Mouse (Mus musculus) kidney, embryonic 14.5 days (tissue): Measurements from ENCODE around the gene Ttll5. TPM values are rescaled to one million over a fixed set of nuclear protein-coding genes. Genes with fewer than 3 reads are reported as not detected.

ENCODE experiments used
- ATAC-seq: fragments of 200-750 bp; cut with Nextera tagmentation; 2 replicates; pipeline ENCODE4 v1.8.0; 2017; ENCODE audit warnings: moderate number of reproducible peaks, mild to moderate bottlenecking, moderate TSS enrichment, moderate library complexity; ENCODE audit not compliant: low FRiP score, low TSS enrichment
- H3K27ac ChIP-seq: fragments of 300-500 bp; sonication (generic); 2 replicates; pipeline ENCODE4 v1.5.1; 2014; ENCODE audit warnings: low read depth, mild to moderate bottlenecking, low read length, moderate library complexity, mixed read lengths
- H3K27me3 ChIP-seq: fragments of 300-500 bp; sonication (generic); 2 replicates; pipeline ENCODE4 v1.6.1; 2014; ENCODE audit warnings: mild to moderate bottlenecking, low read length; ENCODE audit not compliant: control insufficient read depth, insufficient read depth
- H3K36me3 ChIP-seq: fragments of 300-500 bp; sonication (generic); 2 replicates; pipeline ENCODE4 v1.6.1; 2014; ENCODE audit warnings: low read length, mixed read lengths; ENCODE audit not compliant: control insufficient read depth, insufficient read depth
- H3K4me1 ChIP-seq: fragments of 300-500 bp; sonication (generic); 2 replicates; pipeline ENCODE4 v1.6.1; 2014; ENCODE audit warnings: low read length, mixed read lengths; ENCODE audit not compliant: control insufficient read depth, insufficient read depth
- H3K4me2 ChIP-seq: fragments of 300-500 bp; sonication (generic); replicated peaks from 2 replicates; pipeline ENCODE4 v1.6.1; 2014; ENCODE audit warnings: low read depth, mild to moderate bottlenecking, low read length
- H3K4me3 ChIP-seq: fragments of 300-500 bp; sonication (generic); 2 replicates; pipeline ENCODE4 v1.5.1; 2014; ENCODE audit warnings: mild to moderate bottlenecking, low read length
- H3K9ac ChIP-seq: fragments of 300-500 bp; sonication (generic); 2 replicates; pipeline ENCODE4 v1.6.1; 2014; ENCODE audit warnings: low read depth, mild to moderate bottlenecking, low read length, moderate library complexity
- H3K9me3 ChIP-seq: fragments of 300-500 bp; sonication (generic); 2 replicates; pipeline ENCODE4 v1.6.1; 2016; ENCODE audit warnings: low read length; ENCODE audit not compliant: control insufficient read depth
- WGBS: fragments of 180-500 bp; shearing (Covaris S2); extraction: QIAGEN DNeasy Blood & Tissue Kit; methylation state at CpG from one replicate; pipeline ENCODE4 v1.1.7; 2014; 5-methylcytosine and 5-hydroxymethylcytosine counted together
- polyA plus RNA-seq: library from polyadenylated mRNA; unstranded; fragments of >200 nt; fragmentation: Nextera tagmentation; extraction: Ambion mirVana; gene quantifications from 2 replicates; pipeline ENCODE4 v1.2.1, GENCODE M21; 2014

The Ttll5 gene
- polyA plus RNA-seq, 1 experiment from 2014 or later = 17.0 TPM

- H3K4me2 ChIP-seq = no peak overlapping the region
- H3K9ac ChIP-seq = no peak overlapping the region
- no peak for ATAC-seq
- 60% methylated on average over 4 of the region's 4 CpGs for WGBS
- H3K27ac ChIP-seq = no peak overlapping the region
- no peaks in the 10 kb centered on the region for H3K9me3 ChIP-seq
- no peaks in the 10 kb centered on the region for H3K4me1 ChIP-seq
- no peaks in the 10 kb centered on the region; the same call in 1 of the 2 replicates for H3K36me3 ChIP-seq
- no peak overlapping the region for H3K4me3 ChIP-seq
- H3K27me3 ChIP-seq = no peaks in the 10 kb centered on the region
Measured at GRCm38 (mm10) chr12:86109531-86109930, 285.1 kb downstream of the Ttll5 start.

GRCm38 (mm10) chr12:86110637-86111036 is 286.2 kb downstream of the Ttll5 start:
- Histone ChIP-seq H3K4me2 (no peak overlapping the region), H3K4me1 (no peaks in the 10 kb centered on the region), H3K36me3 (no peaks in the 10 kb centered on the region; the same call in 1 of the 2 replicates), H3K9ac (no peak overlapping the region), H3K27ac (no peak overlapping the region), H3K9me3 (no peaks in the 10 kb centered on the region), H3K27me3 (no peaks in the 10 kb centered on the region), H3K4me3 (no peak overlapping the region)
- 91% methylated on average over 2 of the region's 2 CpGs for WGBS
- ATAC-seq = no peak

Other genes with a start within 250 kb of the Ttll5 start
- gene Jdp2, start 225.6 kb upstream of the Ttll5 start, polyA plus RNA-seq = 0.49 and 0.66 TPM in 2 replicates
- gene Batf, start 138.0 kb upstream of the Ttll5 start, polyA plus RNA-seq = 2.7 and 2.9 TPM in 2 replicates
- 0.94 and 2.2 TPM in 2 replicates for gene Flvcr2, start 78.1 kb upstream of the Ttll5 start, polyA plus RNA-seq
- 117 and 153 TPM in 2 replicates for gene Erg28, start 109 bp upstream of the Ttll5 start, polyA plus RNA-seq